Mouse (Mus musculus) cerebellum, adult 9-10 months (tissue): Measurements from ENCODE around the gene Lcmt1.

ENCODE experiments used
- DNase-seq: peaks from one replicate; pipeline ENCODE4 v3.0.0; 2022

Gene Lcmt1

GRCm38 (mm10) chr7:123401121-123401520 lies 31.5 kb downstream of the Lcmt1 start:
- DNase-seq: no peak

- peak; percentile 82 for DNase-seq
Measured at GRCm38 (mm10) chr7:123404198-123404597, 34.6 kb downstream of the Lcmt1 start.

GRCm38 (mm10) chr7:123405619-123406018 lies 36.0 kb downstream of the Lcmt1 start:
- DNase-seq: peak; percentile 46

- peak; percentile 7 for DNase-seq
Measured at GRCm38 (mm10) chr7:123406988-123407387, 37.4 kb downstream of the Lcmt1 start.

GRCm38 (mm10) chr7:123410502-123410901 lies 40.9 kb downstream of the Lcmt1 start:
- DNase-seq: peak; percentile 18

- DNase-seq: peak; percentile 37
Measured at GRCm38 (mm10) chr7:123411109-123411508, 41.5 kb downstream of the Lcmt1 start.

GRCm38 (mm10) chr7:123412143-123412542 lies 42.6 kb downstream of the Lcmt1 start:
- peak; percentile 92 for DNase-seq

- DNase-seq: no peak
Measured at GRCm38 (mm10) chr7:123416803-123417202, 47.2 kb downstream of the Lcmt1 start.

- peak; percentile 4 for DNase-seq
Measured at GRCm38 (mm10) chr7:123417661-123418060, 48.1 kb downstream of the Lcmt1 start.

- no peak for DNase-seq
Measured at GRCm38 (mm10) chr7:123419984-123420383, 50.4 kb downstream of the Lcmt1 start.

GRCm38 (mm10) chr7:123421958-123422357 lies 52.4 kb downstream of the Lcmt1 start:
- no peak for DNase-seq

- DNase-seq: no peak
Measured at GRCm38 (mm10) chr7:123424281-123424680, 54.7 kb downstream of the Lcmt1 start.

- no peak for DNase-seq
Measured at GRCm38 (mm10) chr7:123425134-123425757, 55.7 kb downstream of the Lcmt1 start.

- DNase-seq: no peak
Measured at GRCm38 (mm10) chr7:123429624-123430410, 60.2 kb downstream of the Lcmt1 start.

GRCm38 (mm10) chr7:123430411-123430705 lies 60.8 kb downstream of the Lcmt1 start:
- DNase-seq: no peak

GRCm38 (mm10) chr7:123431206-123431605 lies 61.6 kb downstream of the Lcmt1 start:
- no peak for DNase-seq

- no peak for DNase-seq
Measured at GRCm38 (mm10) chr7:123442079-123442478, 72.5 kb downstream of the Lcmt1 start.

- no peak for DNase-seq
Measured at GRCm38 (mm10) chr7:123448794-123449193, 79.2 kb downstream of the Lcmt1 start.

GRCm38 (mm10) chr7:123449676-123450075 lies 80.1 kb downstream of the Lcmt1 start:
- DNase-seq: no peak

GRCm38 (mm10) chr7:123450515-123450914 lies 80.9 kb downstream of the Lcmt1 start:
- no peak for DNase-seq

GRCm38 (mm10) chr7:123452551-123452950 lies 83.0 kb downstream of the Lcmt1 start:
- no peak for DNase-seq

- no peak for DNase-seq
Measured at GRCm38 (mm10) chr7:123453066-123453465, 83.5 kb downstream of the Lcmt1 start.

GRCm38 (mm10) chr7:123455088-123455487 lies 85.5 kb downstream of the Lcmt1 start:
- no peak for DNase-seq

- no peak for DNase-seq
Measured at GRCm38 (mm10) chr7:123458309-123458708, 88.7 kb downstream of the Lcmt1 start.

- no peak for DNase-seq
Measured at GRCm38 (mm10) chr7:123459247-123459646, 89.7 kb downstream of the Lcmt1 start.
